Mouse (Mus musculus): ENCODE results near the gene Efhb. TPM values are rescaled to one million over a fixed set of nuclear protein-coding genes. Genes with fewer than 3 reads are reported as not detected.

Efhb gene
- polyA plus RNA-seq, 1 experiment from 2014 or later = 0.69 TPM

- H3K4me1 ChIP-seq (ENCODE audit: control insufficient read depth, insufficient read depth, low read length) = no peaks in the 10 kb centered on the region
- no peak overlapping the region for H3K9ac ChIP-seq (replicated peaks; ENCODE audit: low read depth, low read length)
- H3K27me3 ChIP-seq (ENCODE audit: control insufficient read depth, insufficient read depth, low read length) = no peaks in the 10 kb centered on the region
- WGBS = 90% methylated on average over 2 of the region's 2 CpGs
- H3K4me2 ChIP-seq (replicated peaks; ENCODE audit: low read depth, low read length) = no peak overlapping the region
- H3K4me3 ChIP-seq (ENCODE audit: low read depth, low read length) = no peak overlapping the region
- H3K36me3 ChIP-seq (ENCODE audit: control insufficient read depth, insufficient read depth, low read length) = no peaks in the 10 kb centered on the region
- no peak overlapping the region for H3K27ac ChIP-seq (ENCODE audit: low read length)
- no peaks in the 10 kb centered on the region for H3K9me3 ChIP-seq (ENCODE audit: control insufficient read depth, low read depth, low read length)
- ATAC-seq (ENCODE audit: insufficient number of reproducible peaks, insufficient read depth, low FRiP score, low read depth) = no peak
These were observed 69.9 kb downstream of the Efhb start for GRCm38 (mm10) chr17:53393201-53393600.

GRCm38 (mm10) chr17:53389507-53389906, 73.6 kb downstream of the Efhb start:
- no peaks in the 10 kb centered on the region for H3K27me3 ChIP-seq (ENCODE audit: control insufficient read depth, insufficient read depth, low read length)
- no peak for ATAC-seq (ENCODE audit: insufficient number of reproducible peaks, insufficient read depth, low FRiP score, low read depth)
- H3K27ac ChIP-seq (ENCODE audit: low read length) = no peak overlapping the region
- H3K4me2 ChIP-seq (replicated peaks; ENCODE audit: low read depth, low read length) = no peak overlapping the region
- H3K4me3 ChIP-seq (ENCODE audit: low read depth, low read length) = no peak overlapping the region
- H3K4me1 ChIP-seq (ENCODE audit: control insufficient read depth, insufficient read depth, low read length) = no peaks in the 10 kb centered on the region
- H3K9ac ChIP-seq (replicated peaks; ENCODE audit: low read depth, low read length) = no peak overlapping the region
- WGBS = 34% methylated on average over 4 of the region's 4 CpGs
- H3K9me3 ChIP-seq (ENCODE audit: control insufficient read depth, low read depth, low read length) = no peaks in the 10 kb centered on the region
- no peaks in the 10 kb centered on the region for H3K36me3 ChIP-seq (ENCODE audit: control insufficient read depth, insufficient read depth, low read length)

- whole genome bisulfite sequencing = 39% methylated on average over 6 of the region's 6 CpGs
- H3K9me3 ChIP-seq (ENCODE audit: control insufficient read depth, low read depth, low read length) = no peaks in the 10 kb centered on the region
- no peaks in the 10 kb centered on the region for H3K4me1 ChIP-seq (ENCODE audit: control insufficient read depth, insufficient read depth, low read length)
- no peaks in the 10 kb centered on the region for H3K36me3 ChIP-seq (ENCODE audit: control insufficient read depth, insufficient read depth, low read length)
- H3K4me2 ChIP-seq (replicated peaks; ENCODE audit: low read depth, low read length) = no peak overlapping the region
- H3K4me3 ChIP-seq (ENCODE audit: low read depth, low read length) = no peak overlapping the region
- H3K9ac ChIP-seq (replicated peaks; ENCODE audit: low read depth, low read length) = no peak overlapping the region
- no peaks in the 10 kb centered on the region for H3K27me3 ChIP-seq (ENCODE audit: control insufficient read depth, insufficient read depth, low read length)
- no peak overlapping the region for H3K27ac ChIP-seq (ENCODE audit: low read length)
- ATAC-seq (ENCODE audit: insufficient number of reproducible peaks, insufficient read depth, low FRiP score, low read depth) = no peak
These were observed 75.3 kb downstream of the Efhb start for GRCm38 (mm10) chr17:53387581-53388473.

GRCm38 (mm10) chr17:53386863-53387262, 76.3 kb downstream of the Efhb start:
- Histone ChIP-seq H3K4me2 (replicated peaks; ENCODE audit: low read depth, low read length) (no peak overlapping the region), H3K9ac (replicated peaks; ENCODE audit: low read depth, low read length) (no peak overlapping the region), H3K27ac (ENCODE audit: low read length) (no peak overlapping the region), H3K4me3 (ENCODE audit: low read depth, low read length) (no peak overlapping the region), H3K27me3 (ENCODE audit: control insufficient read depth, insufficient read depth, low read length) (no peaks in the 10 kb centered on the region), H3K9me3 (ENCODE audit: control insufficient read depth, low read depth, low read length) (no peaks in the 10 kb centered on the region), H3K36me3 (ENCODE audit: control insufficient read depth, insufficient read depth, low read length) (no peaks in the 10 kb centered on the region), H3K4me1 (ENCODE audit: control insufficient read depth, insufficient read depth, low read length) (no peaks in the 10 kb centered on the region)
- ATAC-seq (ENCODE audit: insufficient number of reproducible peaks, insufficient read depth, low FRiP score, low read depth) = no peak
- 66% methylated on average over 6 of the region's 6 CpGs for WGBS

- no peak overlapping the region for H3K4me2 ChIP-seq (replicated peaks; ENCODE audit: low read depth, low read length)
These were observed 99.0 kb downstream of the Efhb start for GRCm38 (mm10) chr17:53364111-53364510.

More at GRCm38 (mm10) chr17:53364111-53364510, 99.0 kb downstream of the Efhb start:
- Histone ChIP-seq H3K9ac (replicated peaks; ENCODE audit: low read depth, low read length) (no peak overlapping the region), H3K4me3 (ENCODE audit: low read depth, low read length) (no peak overlapping the region), H3K36me3 (ENCODE audit: control insufficient read depth, insufficient read depth, low read length) (no peaks in the 10 kb centered on the region), H3K27me3 (ENCODE audit: control insufficient read depth, insufficient read depth, low read length) (no peaks in the 10 kb centered on the region), H3K9me3 (ENCODE audit: control insufficient read depth, low read depth, low read length) (no peaks in the 10 kb centered on the region), H3K27ac (ENCODE audit: low read length) (no peak overlapping the region), H3K4me1 (ENCODE audit: control insufficient read depth, insufficient read depth, low read length) (no peaks in the 10 kb centered on the region)
- WGBS = 85% methylated on average over 6 of the region's 6 CpGs
- no peak for ATAC-seq (ENCODE audit: insufficient number of reproducible peaks, insufficient read depth, low FRiP score, low read depth)

Other genes starting within 250 kb of the Efhb start
- gene Rab5a, start 15.9 kb upstream of the Efhb start, polyA plus RNA-seq (2014; fragmentation: Nextera tagmentation; extraction: Ambion mirVana) = 74.1 and 93.8 TPM in 2 replicates
- gene Pp2d1, start 76.1 kb upstream of the Efhb start, polyA plus RNA-seq (2014; fragmentation: Nextera tagmentation; extraction: Ambion mirVana) = 0.48 and 0.86 TPM in 2 replicates
- gene Kat2b, start 103.5 kb upstream of the Efhb start, polyA plus RNA-seq (2014; fragmentation: Nextera tagmentation; extraction: Ambion mirVana) = 7.8 and 8.4 TPM in 2 replicates
- 39.0 and 47.0 TPM in 2 replicates for gene Sgo1, start 226.0 kb upstream of the Efhb start, polyA plus RNA-seq (2014; fragmentation: Nextera tagmentation; extraction: Ambion mirVana)

All from stomach, embryonic 14.5 days (tissue).